Mouse (Mus musculus) right cerebral cortex, adult 2 months (tissue): ENCODE results near the gene Gm20388.
A peak's percentile ranks its signal among the peaks of the same experiment; 100 is the strongest.
"Not testable (repeated sequence)": the region's sequence is repeated elsewhere in the genome, so short reads cannot be mapped to it uniquely, and the experiment has no call there.

ENCODE experiments used
- DNase-seq, 2 experiments: peaks; one replicate each; pipeline ENCODE4 v3.0.0; 2021 to 2022; ENCODE audit warnings: low spot score in 2 of 2

Gene Gm20388

GRCm38 (mm10) chr8:122629388-122629787, 2718.7 kb downstream of the Gm20388 start:
- no peak for DNase-seq

- no peak for DNase-seq
Observed at GRCm38 (mm10) chr8:122630696-122631095, 2720.1 kb downstream of the Gm20388 start.

- DNase-seq, result not testable (repeated sequence)
Observed at GRCm38 (mm10) chr8:122632134-122632533, 2721.5 kb downstream of the Gm20388 start.

GRCm38 (mm10) chr8:122633205-122633604, 2722.6 kb downstream of the Gm20388 start:
- no peak for DNase-seq

GRCm38 (mm10) chr8:122635878-122636802, 2725.5 kb downstream of the Gm20388 start:
- no peak for DNase-seq

GRCm38 (mm10) chr8:122636803-122637175, 2726.1 kb downstream of the Gm20388 start:
- peak; percentile 53 to 63 for DNase-seq

- no peak for DNase-seq
Observed at GRCm38 (mm10) chr8:122637230-122637629, 2726.6 kb downstream of the Gm20388 start.

GRCm38 (mm10) chr8:122638601-122639000, 2728.0 kb downstream of the Gm20388 start:
- no peak for DNase-seq

GRCm38 (mm10) chr8:122639521-122640248, 2729.0 kb downstream of the Gm20388 start:
- DNase-seq, result no peak

- DNase-seq, result no peak
Observed at GRCm38 (mm10) chr8:122640825-122641224, 2730.2 kb downstream of the Gm20388 start.

GRCm38 (mm10) chr8:122641406-122641805, 2730.8 kb downstream of the Gm20388 start:
- DNase-seq, result peak; percentile 85 to 86

- DNase-seq, result peak; percentile 70 to 75
Observed at GRCm38 (mm10) chr8:122642071-122642470, 2731.4 kb downstream of the Gm20388 start.

- DNase-seq, result no peak
Observed at GRCm38 (mm10) chr8:122644175-122644954, 2733.7 kb downstream of the Gm20388 start.

- no peak for DNase-seq
Observed at GRCm38 (mm10) chr8:122646337-122646736, 2735.7 kb downstream of the Gm20388 start.

- DNase-seq, result no peak
Observed at GRCm38 (mm10) chr8:122648192-122648970, 2737.7 kb downstream of the Gm20388 start.

GRCm38 (mm10) chr8:122651326-122651921, 2740.8 kb downstream of the Gm20388 start:
- DNase-seq, result no peak

GRCm38 (mm10) chr8:122652643-122653042, 2742.0 kb downstream of the Gm20388 start:
- no peak for DNase-seq

- DNase-seq, result no peak
Observed at GRCm38 (mm10) chr8:122654768-122655167, 2744.1 kb downstream of the Gm20388 start.

- DNase-seq, result no peak
Observed at GRCm38 (mm10) chr8:122656056-122656999, 2745.7 kb downstream of the Gm20388 start.
